Mouse (Mus musculus) limb, embryonic 11.5 days (tissue): Measurements from ENCODE around the gene Gm11027. TPM values are rescaled to one million over a fixed set of nuclear protein-coding genes. Genes with fewer than 3 reads are reported as not detected.

Experiments used
- ATAC-seq: fragments of 200-750 bp; cut with Nextera tagmentation; 2 replicates; pipeline ENCODE4 v1.8.0; 2017; ENCODE audit warnings: low read depth; ENCODE audit not compliant: insufficient number of reproducible peaks, low FRiP score, low TSS enrichment
- DNase-seq: peaks from one replicate; pipeline ENCODE4 v3.0.0-alpha.2; 2015; ENCODE audit warnings: low spot score
- H3K27ac ChIP-seq: fragments of 300-500 bp; sonication (generic); replicated peaks from 2 replicates; pipeline ENCODE4 v1.5.1; 2014; ENCODE audit warnings: low read depth, mild to moderate bottlenecking, low read length
- H3K27me3 ChIP-seq: fragments of 300-500 bp; sonication (generic); 2 replicates; pipeline ENCODE4 v1.6.1; 2014; ENCODE audit warnings: mild to moderate bottlenecking, low read length, mixed read lengths; ENCODE audit not compliant: control insufficient read depth, insufficient read depth
- H3K36me3 ChIP-seq: fragments of 300-500 bp; sonication (generic); 2 replicates; pipeline ENCODE4 v1.6.1; 2014; ENCODE audit warnings: mild to moderate bottlenecking, low read length, moderate library complexity, mixed read lengths; ENCODE audit not compliant: control insufficient read depth, insufficient read depth
- H3K4me1 ChIP-seq: fragments of 300-500 bp; sonication (generic); 2 replicates; pipeline ENCODE4 v1.6.1; 2014; ENCODE audit warnings: low read length, mixed read lengths; ENCODE audit not compliant: control insufficient read depth, insufficient read depth
- H3K4me2 ChIP-seq: fragments of 300-500 bp; sonication (generic); 2 replicates; pipeline ENCODE4 v1.6.1; 2014; ENCODE audit warnings: low read depth, mild to moderate bottlenecking, moderate library complexity; ENCODE audit not compliant: severe bottlenecking
- H3K4me3 ChIP-seq: fragments of 300-500 bp; sonication (generic); 2 replicates; pipeline ENCODE4 v1.5.1; 2014; ENCODE audit warnings: low read depth, low read length
- H3K9ac ChIP-seq: fragments of 300-500 bp; sonication (generic); 2 replicates; pipeline ENCODE4 v1.6.1; 2014; ENCODE audit warnings: mild to moderate bottlenecking, low read length
- H3K9me3 ChIP-seq: fragments of 300-500 bp; sonication (generic); 2 replicates; pipeline ENCODE4 v1.6.1; 2016; ENCODE audit warnings: low read length; ENCODE audit not compliant: control insufficient read depth
- WGBS: fragments of 180-500 bp; shearing (Covaris S2); extraction: QIAGEN DNeasy Blood & Tissue Kit; methylation state at CpG from one replicate; pipeline ENCODE4 v1.1.7; 2014; 5-methylcytosine and 5-hydroxymethylcytosine counted together
- polyA plus RNA-seq: library from polyadenylated mRNA; unstranded; fragments of >200 nt; fragmentation: Nextera tagmentation; extraction: Ambion mirVana; gene quantifications from 2 replicates; pipeline ENCODE4 v1.2.1, GENCODE M21; 2014

Gene Gm11027
- polyA plus RNA-seq, 1 experiment from 2014 or later: not detected

- H3K27ac ChIP-seq: no peak overlapping the region
- no peak overlapping the region for H3K9ac ChIP-seq
- no peak overlapping the region for H3K4me2 ChIP-seq
- WGBS: 71% methylated on average over 1 of the region's 1 CpGs
- H3K4me1 ChIP-seq: no peaks in the 10 kb centered on the region
- DNase-seq: no peak
- H3K9me3 ChIP-seq: no peaks in the 10 kb centered on the region
- no peaks in the 10 kb centered on the region for H3K27me3 ChIP-seq
- no peak overlapping the region for H3K4me3 ChIP-seq
- peaks cover 4% of the 10 kb centered on the region; the same call in 1 of the 2 replicates for H3K36me3 ChIP-seq
- no peak for ATAC-seq
Measured at GRCm38 (mm10) chr12:116244601-116245000, 30.6 kb upstream of the Gm11027 start.

- no peak for ATAC-seq
- DNase-seq: no peak
- Histone ChIP-seq H3K9ac (no peak overlapping the region), H3K9me3 (no peaks in the 10 kb centered on the region), H3K4me1 (no peaks in the 10 kb centered on the region), H3K4me2 (no peak overlapping the region), H3K27ac (no peak overlapping the region), H3K36me3 (no peaks in the 10 kb centered on the region), H3K4me3 (no peak overlapping the region), H3K27me3 (no peaks in the 10 kb centered on the region)
- WGBS: 67% methylated on average over 8 of the region's 8 CpGs
Measured at GRCm38 (mm10) chr12:116254652-116255051, 20.5 kb upstream of the Gm11027 start.

GRCm38 (mm10) chr12:116255636-116256035 is 19.6 kb upstream of the Gm11027 start:
- WGBS: 93% methylated on average over 11 of the region's 11 CpGs
- Histone ChIP-seq H3K9me3 (no peaks in the 10 kb centered on the region), H3K4me2 (no peak overlapping the region), H3K27me3 (no peaks in the 10 kb centered on the region), H3K4me3 (no peak overlapping the region), H3K27ac (no peak overlapping the region), H3K9ac (no peak overlapping the region), H3K36me3 (no peaks in the 10 kb centered on the region), H3K4me1 (no peaks in the 10 kb centered on the region)
- DNase-seq (no peak), ATAC-seq (no peak)

DNA sequence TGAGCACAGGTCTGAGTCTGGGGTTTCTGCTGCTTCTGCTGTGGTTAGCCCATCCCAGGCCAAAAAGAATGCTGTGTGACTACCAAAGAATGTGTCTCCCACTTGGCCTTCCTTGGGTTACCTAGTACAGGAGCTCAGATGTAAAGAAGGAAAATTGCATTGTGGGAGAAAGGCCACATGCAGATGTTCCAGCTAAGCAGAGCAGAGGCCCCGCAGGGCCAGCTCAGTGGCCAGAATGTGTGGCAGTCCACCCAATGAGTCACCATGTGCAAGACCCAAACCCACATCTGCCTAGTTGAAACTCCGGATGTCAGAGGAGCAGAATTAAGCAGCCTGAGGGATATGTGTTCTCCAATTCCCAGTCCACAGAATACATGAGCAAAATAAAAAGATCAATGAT is 16.9 kb upstream of the Gm11027 start:
- ATAC-seq (no peak), DNase-seq (no peak)
- Histone ChIP-seq H3K27ac (no peak overlapping the region), H3K4me1 (no peaks in the 10 kb centered on the region), H3K36me3 (no peaks in the 10 kb centered on the region), H3K9me3 (no peaks in the 10 kb centered on the region), H3K27me3 (no peaks in the 10 kb centered on the region), H3K4me3 (no peak overlapping the region), H3K9ac (no peak overlapping the region), H3K4me2 (no peak overlapping the region)
- WGBS: 78% methylated on average over 2 of the region's 2 CpGs

DNA sequence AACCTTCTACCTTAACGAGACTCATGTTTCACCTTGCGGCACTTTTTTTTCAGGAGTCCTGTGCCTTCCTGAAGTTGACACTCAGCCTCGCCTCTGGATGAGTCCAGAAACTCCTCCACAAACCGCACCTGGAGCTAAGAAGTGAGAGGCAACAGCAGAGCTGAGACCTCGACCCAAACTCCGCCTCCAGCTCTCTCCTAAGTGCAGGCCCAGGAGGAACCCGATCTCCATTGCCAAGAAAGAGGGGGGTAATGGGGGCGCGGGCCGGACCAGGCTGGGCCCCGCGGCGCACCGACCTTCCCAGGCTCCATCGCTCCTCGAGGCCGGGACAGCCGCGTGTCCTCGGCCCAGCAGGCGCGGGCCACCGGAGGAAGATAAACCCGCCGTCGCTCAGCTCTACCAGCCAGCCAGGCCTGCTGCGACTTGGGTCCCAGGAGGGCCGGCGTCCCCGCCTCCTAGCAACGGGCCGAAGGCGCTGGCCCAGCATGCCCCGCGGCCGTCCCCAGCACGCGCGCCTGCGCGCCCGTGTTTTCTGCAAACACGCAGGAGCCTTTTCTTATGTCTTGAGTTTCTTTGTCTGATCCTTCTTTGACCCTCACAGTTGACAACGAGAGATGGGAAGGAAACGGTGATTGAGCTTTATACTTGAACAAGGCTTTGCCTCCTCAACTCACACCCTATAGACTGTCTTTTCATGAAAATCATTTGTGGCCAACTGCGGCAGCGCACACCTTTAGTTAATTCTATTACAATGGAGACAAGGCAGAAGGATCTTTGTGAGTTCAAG is 12.4 kb upstream of the Gm11027 start, which contains the start of gene Wdr60:
TSS of gene Wdr60 (minus strand) at position 468 of the 787 bp plus-strand sequence.
- no peaks in the 10 kb centered on the region for H3K36me3 ChIP-seq
- ATAC-seq (peak; percentile 98), DNase-seq (peak; percentile 89)
- H3K4me3 ChIP-seq: peak within 1 kb of the TSS; percentile 64
- no peaks in the 10 kb centered on the region for H3K27me3 ChIP-seq
- H3K9me3 ChIP-seq: no peaks in the 10 kb centered on the region
- peak within 1 kb of the TSS; percentile 58; the same call in 1 of the 2 replicates for H3K27ac ChIP-seq
- H3K4me2 ChIP-seq: peak within 1 kb of the TSS; percentile 57
- peak within 1 kb of the TSS; percentile 76 for H3K9ac ChIP-seq
- WGBS: 3% methylated on average over 47 of the region's 47 CpGs
- H3K4me1 ChIP-seq: no peaks in the 10 kb centered on the region

- H3K36me3 ChIP-seq: no peaks in the 10 kb centered on the region
- H3K4me3 ChIP-seq: no peak overlapping the region
- H3K4me2 ChIP-seq: no peak overlapping the region
- H3K27me3 ChIP-seq: no peaks in the 10 kb centered on the region
- whole genome bisulfite sequencing: 95% methylated on average over 2 of the region's 2 CpGs
- DNase-seq: no peak
- no peaks in the 10 kb centered on the region for H3K9me3 ChIP-seq
- H3K4me1 ChIP-seq: no peaks in the 10 kb centered on the region
- H3K27ac ChIP-seq: no peak overlapping the region
- ATAC-seq: no peak
- H3K9ac ChIP-seq: no peak overlapping the region
Measured at GRCm38 (mm10) chr12:116264756-116265155, 10.4 kb upstream of the Gm11027 start.

GRCm38 (mm10) chr12:116265275-116265674 is 9.9 kb upstream of the Gm11027 start:
- no peak for ATAC-seq

GRCm38 (mm10) chr12:116269450-116269849 is 5.7 kb upstream of the Gm11027 start:
- 78% methylated on average over 5 of the region's 5 CpGs for WGBS
- no peaks in the 10 kb centered on the region for H3K27me3 ChIP-seq

More at GRCm38 (mm10) chr12:116265275-116265674, 9.9 kb upstream of the Gm11027 start:
- H3K36me3 ChIP-seq: no peaks in the 10 kb centered on the region
- 80% methylated on average over 2 of the region's 2 CpGs for WGBS
- no peak for DNase-seq
- H3K4me1 ChIP-seq: no peaks in the 10 kb centered on the region
- no peak overlapping the region for H3K4me2 ChIP-seq
- H3K27ac ChIP-seq: no peak overlapping the region
- H3K9me3 ChIP-seq: no peaks in the 10 kb centered on the region
- no peak overlapping the region for H3K4me3 ChIP-seq
- H3K9ac ChIP-seq: no peak overlapping the region
- H3K27me3 ChIP-seq: no peaks in the 10 kb centered on the region

More at GRCm38 (mm10) chr12:116269450-116269849, 5.7 kb upstream of the Gm11027 start:
- no peak overlapping the region for H3K4me3 ChIP-seq
- no peaks in the 10 kb centered on the region for H3K4me1 ChIP-seq
- ATAC-seq (no peak), DNase-seq (no peak)
- H3K4me2 ChIP-seq: no peak overlapping the region
- no peak overlapping the region for H3K9ac ChIP-seq
- H3K36me3 ChIP-seq: no peaks in the 10 kb centered on the region
- H3K9me3 ChIP-seq: no peaks in the 10 kb centered on the region
- H3K27ac ChIP-seq: no peak overlapping the region
